Mouse (Mus musculus): Measurements from ENCODE around the gene Arhgap1. TPM values are rescaled to one million over a fixed set of nuclear protein-coding genes. Genes with fewer than 3 reads are reported as not detected.

Arhgap1 gene
- polyA plus RNA-seq, 1 experiment from 2014 or later, result 70.7 TPM

GRCm38 (mm10) chr2:91652863-91653262, 3.2 kb downstream of the Arhgap1 start:
- H3K36me3 ChIP-seq (ENCODE audit: control insufficient read depth, insufficient read depth, low read length), result no peaks in the 10 kb centered on the region; the same call in 1 of the 2 replicates
- no peak overlapping the region for H3K27ac ChIP-seq (ENCODE audit: low read depth, low read length)
- DNase-seq (ENCODE audit: low spot score) (no peak), ATAC-seq (replicated peaks; ENCODE audit: low FRiP score) (no peak)
- no peak overlapping the region for H3K9ac ChIP-seq (ENCODE audit: low read length)
- H3K4me1 ChIP-seq (replicated peaks; ENCODE audit: control insufficient read depth, insufficient read depth, low read length), result no peaks in the 10 kb centered on the region
- no peak overlapping the region for H3K4me2 ChIP-seq (ENCODE audit: low read depth, low read length, severe bottlenecking)
- no peaks in the 10 kb centered on the region for H3K27me3 ChIP-seq (ENCODE audit: control insufficient read depth, insufficient read depth, low read length)
- WGBS, result 60% methylated on average over 6 of the region's 6 CpGs
- H3K4me3 ChIP-seq (ENCODE audit: low read depth, low read length), result no peak overlapping the region
- H3K9me3 ChIP-seq (ENCODE audit: control insufficient read depth, low read length), result no peaks in the 10 kb centered on the region

GRCm38 (mm10) chr2:91655388-91655787, 5.7 kb downstream of the Arhgap1 start:
- DNase-seq (ENCODE audit: low spot score), result no peak
- Histone ChIP-seq H3K9me3 (ENCODE audit: control insufficient read depth, low read length) (no peaks in the 10 kb centered on the region), H3K27me3 (ENCODE audit: control insufficient read depth, insufficient read depth, low read length) (no peaks in the 10 kb centered on the region), H3K9ac (ENCODE audit: low read length) (no peak overlapping the region), H3K36me3 (ENCODE audit: control insufficient read depth, insufficient read depth, low read length) (peaks cover 2% of the 10 kb centered on the region; the same call in 1 of the 2 replicates), H3K4me1 (replicated peaks; ENCODE audit: control insufficient read depth, insufficient read depth, low read length) (no peaks in the 10 kb centered on the region), H3K4me2 (ENCODE audit: low read depth, low read length, severe bottlenecking) (no peak overlapping the region), H3K27ac (ENCODE audit: low read depth, low read length) (no peak overlapping the region), H3K4me3 (ENCODE audit: low read depth, low read length) (no peak overlapping the region)
- ATAC-seq (replicated peaks; ENCODE audit: low FRiP score), result no peak
- WGBS, result 91% methylated on average over 5 of the region's 5 CpGs

DNA sequence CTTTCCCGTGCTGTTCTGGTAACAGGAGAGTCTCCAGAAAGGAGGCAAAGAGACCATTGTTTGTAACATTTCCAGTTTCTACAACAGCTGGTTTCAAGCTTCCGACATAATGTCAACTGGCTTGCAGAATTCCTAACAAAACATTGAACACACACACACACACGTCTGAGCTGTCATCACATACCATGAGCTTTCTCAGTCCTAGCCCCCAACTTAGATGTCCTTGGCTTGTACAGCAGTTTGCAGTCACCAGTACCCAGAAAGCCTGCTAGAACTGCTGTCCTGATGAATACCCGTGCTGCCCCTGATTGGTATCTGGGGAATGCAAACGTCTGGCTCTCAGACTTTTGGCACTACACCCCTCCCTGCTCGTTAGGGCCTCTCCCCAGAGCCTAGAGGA, 6.2 kb downstream of the Arhgap1 start:
- Histone ChIP-seq H3K9me3 (ENCODE audit: control insufficient read depth, low read length) (no peaks in the 10 kb centered on the region), H3K9ac (ENCODE audit: low read length) (no peak overlapping the region), H3K4me1 (replicated peaks; ENCODE audit: control insufficient read depth, insufficient read depth, low read length) (no peaks in the 10 kb centered on the region), H3K36me3 (ENCODE audit: control insufficient read depth, insufficient read depth, low read length) (peaks cover 2% of the 10 kb centered on the region; the same call in 1 of the 2 replicates), H3K27ac (ENCODE audit: low read depth, low read length) (no peak overlapping the region), H3K27me3 (ENCODE audit: control insufficient read depth, insufficient read depth, low read length) (no peaks in the 10 kb centered on the region), H3K4me3 (ENCODE audit: low read depth, low read length) (no peak overlapping the region), H3K4me2 (ENCODE audit: low read depth, low read length, severe bottlenecking) (no peak overlapping the region)
- 79% methylated on average over 6 of the region's 6 CpGs for WGBS
- DNase-seq (ENCODE audit: low spot score), result no peak
- no peak for ATAC-seq (replicated peaks; ENCODE audit: low FRiP score)

DNA sequence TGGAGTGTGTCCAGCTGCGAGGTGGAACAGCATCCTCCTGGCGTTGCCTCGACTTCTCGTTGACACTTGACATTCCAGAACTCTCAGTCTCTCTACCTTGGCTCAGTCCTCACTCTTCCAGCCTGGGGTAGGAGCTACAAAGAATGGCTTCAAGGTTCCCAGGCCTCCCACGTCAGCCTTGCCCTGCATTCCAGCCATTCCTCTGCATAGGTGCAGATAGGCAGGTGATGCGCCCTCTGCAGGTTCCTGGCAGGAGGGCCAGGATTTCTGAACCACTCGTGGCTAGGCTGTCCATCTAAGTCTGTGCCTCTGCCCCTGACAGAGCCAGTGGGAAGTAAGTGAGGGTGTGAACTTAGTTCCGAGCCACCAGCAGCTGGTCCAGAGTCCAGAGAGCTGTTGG, 7.1 kb downstream of the Arhgap1 start:
- Histone ChIP-seq H3K9me3 (ENCODE audit: control insufficient read depth, low read length) (no peaks in the 10 kb centered on the region), H3K4me1 (replicated peaks; ENCODE audit: control insufficient read depth, insufficient read depth, low read length) (no peaks in the 10 kb centered on the region), H3K4me3 (ENCODE audit: low read depth, low read length) (no peak overlapping the region), H3K9ac (ENCODE audit: low read length) (no peak overlapping the region), H3K27ac (ENCODE audit: low read depth, low read length) (no peak overlapping the region), H3K27me3 (ENCODE audit: control insufficient read depth, insufficient read depth, low read length) (no peaks in the 10 kb centered on the region), H3K36me3 (ENCODE audit: control insufficient read depth, insufficient read depth, low read length) (peaks cover 2% of the 10 kb centered on the region; the same call in 1 of the 2 replicates), H3K4me2 (ENCODE audit: low read depth, low read length, severe bottlenecking) (no peak overlapping the region)
- ATAC-seq (replicated peaks; ENCODE audit: low FRiP score) (no peak), DNase-seq (ENCODE audit: low spot score) (no peak)
- 76% methylated on average over 8 of the region's 8 CpGs for WGBS

GRCm38 (mm10) chr2:91659657-91660056, 10.0 kb downstream of the Arhgap1 start:
- ATAC-seq (replicated peaks; ENCODE audit: low FRiP score), result no peak
- no peaks in the 10 kb centered on the region for H3K4me1 ChIP-seq (replicated peaks; ENCODE audit: control insufficient read depth, insufficient read depth, low read length)
- H3K36me3 ChIP-seq (ENCODE audit: control insufficient read depth, insufficient read depth, low read length), result peaks cover 2% of the 10 kb centered on the region; the same call in 1 of the 2 replicates
- H3K27ac ChIP-seq (ENCODE audit: low read depth, low read length), result no peak overlapping the region
- no peaks in the 10 kb centered on the region for H3K27me3 ChIP-seq (ENCODE audit: control insufficient read depth, insufficient read depth, low read length)
- no peaks in the 10 kb centered on the region for H3K9me3 ChIP-seq (ENCODE audit: control insufficient read depth, low read length)
- WGBS, result 98% methylated on average over 8 of the region's 8 CpGs
- no peak overlapping the region for H3K9ac ChIP-seq (ENCODE audit: low read length)
- no peak overlapping the region for H3K4me2 ChIP-seq (ENCODE audit: low read depth, low read length, severe bottlenecking)
- H3K4me3 ChIP-seq (ENCODE audit: low read depth, low read length), result no peak overlapping the region
- DNase-seq (ENCODE audit: low spot score), result no peak

- Histone ChIP-seq H3K27me3 (ENCODE audit: control insufficient read depth, insufficient read depth, low read length) (no peaks in the 10 kb centered on the region), H3K36me3 (ENCODE audit: control insufficient read depth, insufficient read depth, low read length) (peaks cover 2% of the 10 kb centered on the region; the same call in 1 of the 2 replicates), H3K4me3 (ENCODE audit: low read depth, low read length) (no peak overlapping the region), H3K9me3 (ENCODE audit: control insufficient read depth, low read length) (no peaks in the 10 kb centered on the region), H3K9ac (ENCODE audit: low read length) (no peak overlapping the region), H3K4me1 (replicated peaks; ENCODE audit: control insufficient read depth, insufficient read depth, low read length) (no peaks in the 10 kb centered on the region), H3K27ac (ENCODE audit: low read depth, low read length) (no peak overlapping the region), H3K4me2 (ENCODE audit: low read depth, low read length, severe bottlenecking) (no peak overlapping the region)
- no peak for ATAC-seq (replicated peaks; ENCODE audit: low FRiP score)
- DNase-seq (ENCODE audit: low spot score), result no peak
- whole genome bisulfite sequencing, result 88% methylated on average over 6 of the region's 6 CpGs
These were observed 11.3 kb downstream of the Arhgap1 start for GRCm38 (mm10) chr2:91660981-91661380.

DNA sequence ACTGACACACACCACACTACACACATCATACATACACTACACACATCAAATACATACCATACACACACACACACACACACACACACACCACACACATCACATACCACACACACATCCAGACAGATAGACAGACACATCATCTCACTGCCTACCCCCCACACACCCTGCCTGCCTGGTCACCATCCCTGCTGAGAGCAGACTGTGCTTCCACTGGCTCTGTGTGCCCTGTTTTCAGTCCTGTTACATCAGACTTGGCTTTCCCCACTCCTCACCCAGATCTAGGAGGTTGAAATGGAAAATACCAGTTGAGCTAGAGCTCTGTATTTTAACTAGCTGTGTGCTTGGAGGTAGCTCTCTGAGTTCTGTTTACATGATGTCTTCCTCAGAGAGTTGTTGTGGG, 15.1 kb downstream of the Arhgap1 start:
- no peaks in the 10 kb centered on the region; the same call in 1 of the 2 replicates for H3K36me3 ChIP-seq (ENCODE audit: control insufficient read depth, insufficient read depth, low read length)
- H3K4me2 ChIP-seq (ENCODE audit: low read depth, low read length, severe bottlenecking), result no peak overlapping the region
- H3K27ac ChIP-seq (ENCODE audit: low read depth, low read length), result no peak overlapping the region
- DNase-seq (ENCODE audit: low spot score), result no peak
- H3K27me3 ChIP-seq (ENCODE audit: control insufficient read depth, insufficient read depth, low read length), result no peaks in the 10 kb centered on the region
- H3K4me1 ChIP-seq (replicated peaks; ENCODE audit: control insufficient read depth, insufficient read depth, low read length), result no peaks in the 10 kb centered on the region
- H3K4me3 ChIP-seq (ENCODE audit: low read depth, low read length), result no peak overlapping the region
- ATAC-seq (replicated peaks; ENCODE audit: low FRiP score), result no peak
- no peaks in the 10 kb centered on the region for H3K9me3 ChIP-seq (ENCODE audit: control insufficient read depth, low read length)
- H3K9ac ChIP-seq (ENCODE audit: low read length), result no peak overlapping the region

DNA sequence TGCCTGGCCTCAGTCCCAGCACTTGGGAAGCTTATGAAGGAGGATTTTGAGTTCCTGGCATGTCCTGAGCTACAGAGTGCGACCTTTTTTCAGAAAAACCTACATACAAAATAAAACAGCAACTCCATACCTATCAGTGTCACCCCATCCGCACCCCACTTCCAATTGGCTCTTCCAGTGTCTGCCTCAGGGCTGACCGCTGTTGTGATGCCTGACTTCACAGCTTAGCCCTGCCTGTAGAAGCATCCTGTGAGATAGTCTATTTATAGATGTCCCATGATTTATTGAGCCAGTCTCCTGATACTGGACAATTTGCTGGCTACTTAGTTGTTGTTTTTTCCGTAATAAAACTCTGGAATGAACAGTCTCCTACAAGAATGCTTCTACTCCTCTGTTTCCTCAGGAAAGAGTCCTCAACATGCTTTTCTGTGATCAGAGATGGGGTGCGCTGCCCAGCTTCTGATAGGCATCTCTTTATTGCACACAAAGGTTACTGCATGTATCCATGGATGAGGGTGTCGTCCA, 16.8 kb downstream of the Arhgap1 start:
- Histone ChIP-seq H3K4me2 (ENCODE audit: low read depth, low read length, severe bottlenecking) (no peak overlapping the region), H3K36me3 (ENCODE audit: control insufficient read depth, insufficient read depth, low read length) (no peaks in the 10 kb centered on the region; the same call in 1 of the 2 replicates), H3K27ac (ENCODE audit: low read depth, low read length) (no peak overlapping the region), H3K4me1 (replicated peaks; ENCODE audit: control insufficient read depth, insufficient read depth, low read length) (no peaks in the 10 kb centered on the region), H3K9ac (ENCODE audit: low read length) (no peak overlapping the region), H3K27me3 (ENCODE audit: control insufficient read depth, insufficient read depth, low read length) (no peaks in the 10 kb centered on the region), H3K9me3 (ENCODE audit: control insufficient read depth, low read length) (no peaks in the 10 kb centered on the region), H3K4me3 (ENCODE audit: low read depth, low read length) (no peak overlapping the region)
- no peak for ATAC-seq (replicated peaks; ENCODE audit: low FRiP score)
- no peak for DNase-seq (ENCODE audit: low spot score)
- WGBS, result 91% methylated on average over 6 of the region's 6 CpGs

GRCm38 (mm10) chr2:91667747-91668146, 18.1 kb downstream of the Arhgap1 start:
- DNase-seq (ENCODE audit: low spot score), result no peak

More at GRCm38 (mm10) chr2:91667747-91668146, 18.1 kb downstream of the Arhgap1 start:
- no peak for ATAC-seq (replicated peaks; ENCODE audit: low FRiP score)
- Histone ChIP-seq H3K4me1 (replicated peaks; ENCODE audit: control insufficient read depth, insufficient read depth, low read length) (no peaks in the 10 kb centered on the region), H3K27ac (ENCODE audit: low read depth, low read length) (no peak overlapping the region), H3K36me3 (ENCODE audit: control insufficient read depth, insufficient read depth, low read length) (no peaks in the 10 kb centered on the region; the same call in 1 of the 2 replicates), H3K9ac (ENCODE audit: low read length) (no peak overlapping the region), H3K27me3 (ENCODE audit: control insufficient read depth, insufficient read depth, low read length) (no peaks in the 10 kb centered on the region), H3K4me3 (ENCODE audit: low read depth, low read length) (no peak overlapping the region), H3K4me2 (ENCODE audit: low read depth, low read length, severe bottlenecking) (no peak overlapping the region), H3K9me3 (ENCODE audit: control insufficient read depth, low read length) (no peaks in the 10 kb centered on the region)
- WGBS, result 80% methylated on average over 2 of the region's 2 CpGs
